Mouse (Mus musculus) megakaryocyte, embryonic 14.5 days (primary cell): ENCODE results near the gene Kctd21.

Source experiments
- FLI1 ChIP-seq: IDR thresholded peaks from 2 replicates; pipeline ENCODE4 v1.6.1; 2012; ENCODE audit warnings: low read length, inconsistent platforms, mixed read lengths
- GATA1 ChIP-seq: IDR thresholded peaks from 3 replicates; pipeline ENCODE4 v1.6.1; 2012; ENCODE audit warnings: mixed read lengths, low read length, inconsistent platforms, borderline replicate concordance

- TF ChIP-seq FLI1: no peak
- no peak for TF ChIP-seq GATA1
Measured at GRCm38 (mm10) chr7:97330931-97331645, 1.0 kb upstream of the Kctd21 start.
